Mouse (Mus musculus) liver, adult 2 months (tissue): ENCODE results near the gene Men1.

Source experiments
- CTCF ChIP-seq: fragments of 200-500 bp; IDR thresholded peaks from 2 replicates; pipeline ENCODE4 v1.5.1; 2011; ENCODE audit warnings: low read depth, low read length, control low read depth
- POLR2A ChIP-seq: fragments of 200-500 bp; IDR thresholded peaks from 2 replicates; pipeline ENCODE4 v1.6.1; 2011; ENCODE audit warnings: low read length, control low read depth; ENCODE audit not compliant: insufficient read depth; ENCODE audit errors: extremely low read depth

DNA sequence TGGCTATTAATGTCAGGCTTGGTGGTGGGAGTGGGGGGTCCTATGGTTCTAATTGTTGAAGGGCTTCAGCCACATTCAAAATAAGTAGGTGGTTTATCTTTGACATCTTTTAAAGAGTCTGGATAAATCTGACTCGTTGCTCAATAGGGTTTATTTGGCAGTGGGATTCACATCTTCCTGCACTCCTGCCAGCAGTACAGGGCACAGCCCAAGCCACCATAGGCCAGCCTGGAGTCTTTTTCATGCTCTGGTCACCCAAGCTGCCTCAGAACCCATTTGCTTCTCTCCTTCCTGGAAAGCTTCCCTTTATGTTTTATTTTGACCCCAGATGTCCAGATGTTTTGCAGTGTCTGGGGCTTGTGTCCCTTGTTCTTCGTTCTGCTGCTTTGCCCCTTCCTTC lies 41.9 kb downstream of the Men1 start:
- TF ChIP-seq POLR2A, result no peak
- no peak for TF ChIP-seq CTCF
